Mouse (Mus musculus) ES-Bruce4 (cell line): ENCODE data around the gene Pdia2. TPM values are rescaled to one million over a fixed set of nuclear protein-coding genes. Genes with fewer than 3 reads are reported as not detected.

Experiments
- H3K27ac ChIP-seq: 2 replicates; pipeline ENCODE4 v1.5.1; 2012; ENCODE audit warnings: low read length, inconsistent platforms; ENCODE audit not compliant: insufficient read depth
- H3K27me3 ChIP-seq: 2 replicates; pipeline ENCODE4 v1.6.1; 2012; ENCODE audit warnings: mild to moderate bottlenecking, low read length, inconsistent platforms; ENCODE audit not compliant: control insufficient read depth, poor library complexity, insufficient read depth, severe bottlenecking
- H3K36me3 ChIP-seq: 2 replicates; pipeline ENCODE4 v1.6.1; 2012; ENCODE audit warnings: inconsistent platforms, mild to moderate bottlenecking, low read length, moderate library complexity; ENCODE audit not compliant: control insufficient read depth, poor library complexity, insufficient read depth, severe bottlenecking
- H3K4me1 ChIP-seq: one replicate; pipeline ENCODE4 v1.8.1; 2011; ENCODE audit warnings: low read length; ENCODE audit not compliant: control insufficient read depth, insufficient read depth
- H3K4me3 ChIP-seq: 2 replicates; pipeline ENCODE4 v1.5.1; 2011; ENCODE audit warnings: low read depth, mild to moderate bottlenecking, low read length
- H3K9ac ChIP-seq: 2 replicates; pipeline ENCODE4 v1.6.1; 2012; ENCODE audit warnings: low read depth, mild to moderate bottlenecking, inconsistent platforms; ENCODE audit not compliant: poor library complexity, severe bottlenecking
- H3K9me3 ChIP-seq: replicated peaks from 2 replicates; pipeline ENCODE4 v1.6.1; 2012; ENCODE audit warnings: mild to moderate bottlenecking, low read length, inconsistent platforms; ENCODE audit not compliant: control insufficient read depth, poor library complexity, insufficient read depth, severe bottlenecking
- CTCF ChIP-seq: IDR thresholded peaks from one replicate; pipeline ENCODE4 v1.8.1; 2011; ENCODE audit warnings: low read depth, low read length
- EP300 ChIP-seq: IDR thresholded peaks from 2 replicates; pipeline ENCODE4 v1.6.1; 2011; ENCODE audit warnings: low read depth, low read length; ENCODE audit not compliant: insufficient read depth
- POLR2A ChIP-seq: IDR thresholded peaks from one replicate; pipeline ENCODE4 v1.8.1; 2011; ENCODE audit warnings: low read length; ENCODE audit not compliant: insufficient read depth
- polyA plus RNA-seq: library from polyadenylated mRNA; stranded (reverse); fragments of >200 nt; gene quantifications from 2 replicates; pipeline ENCODE4 v1.2.4, GENCODE M21; 2011; ENCODE audit warnings: low read depth; ENCODE audit not compliant: missing spikeins, insufficient read depth, insufficient read length

The Pdia2 gene
- polyA plus RNA-seq, 1 experiment, result 0.43 TPM

- Histone ChIP-seq H3K9me3 (no peaks in the 10 kb centered on the region), H3K27ac (no peak overlapping the region), H3K9ac (no peak overlapping the region), H3K36me3 (no peaks in the 10 kb centered on the region), H3K4me3 (no peak overlapping the region), H3K27me3 (no peaks in the 10 kb centered on the region), H3K4me1 (no peaks in the 10 kb centered on the region)
- TF ChIP-seq EP300, result no peak
- TF ChIP-seq CTCF, result no peak
- TF ChIP-seq POLR2A, result no peak
Observed at GRCm38 (mm10) chr17:26225150-26225549, 26.3 kb upstream of the Pdia2 start.

GRCm38 (mm10) chr17:26221508-26221907, 22.6 kb upstream of the Pdia2 start:
- no peaks in the 10 kb centered on the region for H3K27me3 ChIP-seq
- H3K27ac ChIP-seq, result no peak overlapping the region
- H3K9me3 ChIP-seq, result no peaks in the 10 kb centered on the region
- TF ChIP-seq EP300, result no peak
- TF ChIP-seq POLR2A, result no peak
- TF ChIP-seq CTCF, result no peak
- H3K9ac ChIP-seq, result no peak overlapping the region
- no peaks in the 10 kb centered on the region for H3K36me3 ChIP-seq
- no peak overlapping the region for H3K4me3 ChIP-seq
- no peaks in the 10 kb centered on the region for H3K4me1 ChIP-seq

GRCm38 (mm10) chr17:26212681-26213080, 13.8 kb upstream of the Pdia2 start:
- Histone ChIP-seq H3K4me3 (no peak overlapping the region), H3K9ac (no peak overlapping the region), H3K9me3 (no peaks in the 10 kb centered on the region), H3K4me1 (no peaks in the 10 kb centered on the region), H3K27ac (no peak overlapping the region), H3K36me3 (no peaks in the 10 kb centered on the region), H3K27me3 (no peaks in the 10 kb centered on the region)
- TF ChIP-seq EP300 (no peak), POLR2A (no peak), CTCF (no peak)

- Histone ChIP-seq H3K4me1 (no peaks in the 10 kb centered on the region), H3K9me3 (no peaks in the 10 kb centered on the region), H3K4me3 (no peak overlapping the region), H3K9ac (no peak overlapping the region), H3K27me3 (no peaks in the 10 kb centered on the region), H3K36me3 (no peaks in the 10 kb centered on the region), H3K27ac (no peak overlapping the region)
- TF ChIP-seq POLR2A (no peak), CTCF (no peak)
Observed at GRCm38 (mm10) chr17:26212241-26212640, 13.4 kb upstream of the Pdia2 start.

- H3K9me3 ChIP-seq, result no peaks in the 10 kb centered on the region
- H3K4me3 ChIP-seq, result no peak within 1 kb of the TSS
- H3K36me3 ChIP-seq, result no peaks in the 10 kb centered on the region
- peaks cover 3% of the 10 kb centered on the region for H3K4me1 ChIP-seq
- no peak for TF ChIP-seq EP300
- no peak for TF ChIP-seq POLR2A
- TF ChIP-seq CTCF, result no peak
- no peak within 1 kb of the TSS for H3K27ac ChIP-seq
- no peaks in the 10 kb centered on the region for H3K27me3 ChIP-seq
- no peak within 1 kb of the TSS for H3K9ac ChIP-seq
Observed at GRCm38 (mm10) chr17:26207686-26208085, 8.8 kb upstream of the Pdia2 start, which contains the start of gene Arhgdig. Arhgdig (minus strand) TSS chr17:26207786.

- Histone ChIP-seq H3K27ac (no peak overlapping the region), H3K36me3 (no peaks in the 10 kb centered on the region), H3K9me3 (no peaks in the 10 kb centered on the region), H3K9ac (no peak overlapping the region), H3K27me3 (no peaks in the 10 kb centered on the region), H3K4me3 (no peak overlapping the region), H3K4me1 (peaks cover 4% of the 10 kb centered on the region)
- TF ChIP-seq CTCF (no peak), POLR2A (no peak), EP300 (no peak)
Observed at GRCm38 (mm10) chr17:26206392-26206791, 7.5 kb upstream of the Pdia2 start.
